Mouse (Mus musculus) midbrain, embryonic 14.5 days (tissue): ENCODE data around the gene Kirrel3. TPM values are rescaled to one million over a fixed set of nuclear protein-coding genes. Genes with fewer than 3 reads are reported as not detected.
A peak's percentile ranks its signal among the peaks of the same experiment; 100 is the strongest.

Experiments
- ATAC-seq: fragments of 200-750 bp; cut with Nextera tagmentation; 2 replicates; pipeline ENCODE4 v1.8.0; 2017; ENCODE audit warnings: moderate number of reproducible peaks, moderate library complexity; ENCODE audit not compliant: low FRiP score, low TSS enrichment
- DNase-seq: peaks from one replicate; pipeline ENCODE4 v3.0.0-alpha.2; 2015
- H3K27ac ChIP-seq: fragments of 300-500 bp; sonication (generic); replicated peaks from 2 replicates; pipeline ENCODE4 v1.5.1; 2014; ENCODE audit warnings: mild to moderate bottlenecking, low read depth, low read length, moderate library complexity
- H3K27me3 ChIP-seq: fragments of 300-500 bp; sonication (generic); 2 replicates; pipeline ENCODE4 v1.6.1; 2014; ENCODE audit warnings: low read length, control low read depth, mixed read lengths; ENCODE audit not compliant: control insufficient read depth, insufficient read depth
- H3K36me3 ChIP-seq: fragments of 300-500 bp; sonication (generic); 2 replicates; pipeline ENCODE4 v1.6.1; 2014; ENCODE audit warnings: low read length, control low read depth; ENCODE audit not compliant: control insufficient read depth, insufficient read depth
- H3K4me1 ChIP-seq: fragments of 300-500 bp; sonication (generic); 2 replicates; pipeline ENCODE4 v1.6.1; 2014; ENCODE audit warnings: mild to moderate bottlenecking, antibody characterized with exemption, low read length, control low read depth; ENCODE audit not compliant: control insufficient read depth, insufficient read depth
- H3K4me2 ChIP-seq: fragments of 300-500 bp; sonication (generic); 2 replicates; pipeline ENCODE4 v1.6.1; 2014; ENCODE audit warnings: mild to moderate bottlenecking, low read length, moderate library complexity
- H3K4me3 ChIP-seq: fragments of 300-500 bp; sonication (generic); replicated peaks from 2 replicates; pipeline ENCODE4 v1.5.1; 2014; ENCODE audit warnings: low read depth, low read length
- H3K9ac ChIP-seq: fragments of 300-500 bp; sonication (generic); replicated peaks from 2 replicates; pipeline ENCODE4 v1.6.1; 2014; ENCODE audit warnings: mild to moderate bottlenecking, low read length, moderate library complexity
- H3K9me3 ChIP-seq: fragments of 300-500 bp; sonication (generic); 2 replicates; pipeline ENCODE4 v1.6.1; 2016; ENCODE audit warnings: low read length, control low read depth, mixed read lengths; ENCODE audit not compliant: control insufficient read depth
- WGBS: fragments of 180-500 bp; shearing (Covaris S2); extraction: QIAGEN DNeasy Blood & Tissue Kit; methylation state at CpG from one replicate; pipeline ENCODE4 v1.1.7; 2014; 5-methylcytosine and 5-hydroxymethylcytosine counted together
- polyA plus RNA-seq: library from polyadenylated mRNA; unstranded; fragments of >200 nt; fragmentation: Nextera tagmentation; extraction: Ambion mirVana; gene quantifications from 2 replicates; pipeline ENCODE4 v1.2.1, GENCODE M21; 2014

Kirrel3 gene
- polyA plus RNA-seq, 1 experiment from 2014 or later: 34.2 TPM

DNA sequence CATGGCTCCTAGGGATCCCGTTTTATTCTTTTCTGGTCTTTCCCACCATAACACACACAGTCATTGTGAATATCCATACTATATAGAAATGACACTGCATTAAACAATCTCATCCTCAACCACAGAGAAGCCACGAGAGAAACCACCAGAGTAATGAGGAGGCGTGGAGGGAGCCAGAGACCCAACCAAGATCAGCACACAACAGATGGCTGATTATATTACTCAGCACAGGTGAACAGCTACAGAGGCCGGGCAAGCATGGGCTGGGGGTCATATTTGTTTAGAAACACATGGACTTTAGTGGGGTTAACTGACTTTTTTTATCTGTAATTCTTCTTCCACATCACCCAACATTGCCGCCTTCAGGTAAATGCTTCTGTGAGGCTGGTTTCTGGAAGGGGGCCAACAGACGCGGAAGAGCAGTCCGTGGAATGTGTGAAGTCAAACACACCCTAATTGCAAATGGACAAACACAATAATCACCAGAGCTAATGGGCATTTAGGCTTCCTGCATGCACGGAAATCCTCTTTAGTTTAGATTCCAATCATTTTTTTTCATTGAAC lies 76.8 kb downstream of the Kirrel3 start:
- no peak for DNase-seq
- Histone ChIP-seq H3K4me2 (no peak overlapping the region), H3K4me1 (peaks cover 31% of the 10 kb centered on the region), H3K27me3 (no peaks in the 10 kb centered on the region), H3K36me3 (no peaks in the 10 kb centered on the region), H3K27ac (no peak overlapping the region), H3K9me3 (no peaks in the 10 kb centered on the region), H3K9ac (no peak overlapping the region), H3K4me3 (no peak overlapping the region)
- ATAC-seq: no peak
- WGBS: 87% methylated on average over 9 of the region's 9 CpGs

DNA sequence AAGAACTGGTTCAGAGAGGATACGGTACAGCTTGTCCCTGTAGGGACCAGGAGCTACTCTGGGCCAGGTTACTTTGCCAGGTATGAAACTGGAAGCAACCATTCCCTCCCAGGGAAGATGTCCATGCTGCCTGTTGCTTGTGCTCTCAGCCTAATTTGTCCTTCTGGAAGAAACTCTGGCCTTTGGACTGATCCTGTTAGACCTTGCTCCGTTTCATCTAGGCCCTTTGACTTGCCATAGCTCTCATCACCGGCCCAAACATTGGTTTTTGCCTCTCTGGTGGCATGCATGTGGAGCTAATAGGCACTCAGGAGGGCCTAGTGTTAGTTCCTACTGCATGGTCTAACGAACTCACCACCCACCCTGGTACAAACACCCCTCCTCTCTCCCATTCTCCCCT lies 88.2 kb downstream of the Kirrel3 start:
- Histone ChIP-seq H3K27ac (no peak overlapping the region), H3K36me3 (no peaks in the 10 kb centered on the region), H3K9me3 (no peaks in the 10 kb centered on the region), H3K27me3 (no peaks in the 10 kb centered on the region), H3K4me1 (no peaks in the 10 kb centered on the region), H3K4me2 (no peak overlapping the region), H3K4me3 (no peak overlapping the region), H3K9ac (no peak overlapping the region)
- DNase-seq (no peak), ATAC-seq (no peak)
- 85% methylated on average over 4 of the region's 4 CpGs for WGBS

DNA sequence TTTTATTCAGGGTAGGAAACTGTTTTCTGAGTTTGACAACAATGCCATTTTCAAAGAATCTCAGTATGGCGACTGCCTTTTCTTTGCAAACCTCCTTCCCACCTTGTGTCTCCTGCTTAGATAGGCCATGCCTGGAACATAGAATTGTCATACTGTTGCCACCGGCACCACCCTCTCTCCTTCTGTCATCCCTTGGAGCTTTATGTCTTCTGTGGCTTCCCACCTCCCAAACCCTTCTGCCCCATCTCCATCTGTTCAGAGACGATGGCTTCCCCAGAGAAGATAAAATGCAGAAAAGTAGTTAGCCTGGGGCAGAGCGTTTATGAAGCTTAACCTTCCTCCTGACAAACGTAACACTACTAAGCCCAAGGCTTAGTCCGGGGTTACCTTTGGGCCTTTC lies 88.9 kb downstream of the Kirrel3 start:
- Histone ChIP-seq H3K36me3 (no peaks in the 10 kb centered on the region), H3K27ac (no peak overlapping the region), H3K4me2 (no peak overlapping the region), H3K27me3 (no peaks in the 10 kb centered on the region), H3K9me3 (no peaks in the 10 kb centered on the region), H3K9ac (no peak overlapping the region), H3K4me1 (peaks cover 2% of the 10 kb centered on the region; the same call in 1 of the 2 replicates), H3K4me3 (no peak overlapping the region)
- DNase-seq (no peak), ATAC-seq (no peak)
- WGBS: 88% methylated on average over 6 of the region's 6 CpGs

DNA sequence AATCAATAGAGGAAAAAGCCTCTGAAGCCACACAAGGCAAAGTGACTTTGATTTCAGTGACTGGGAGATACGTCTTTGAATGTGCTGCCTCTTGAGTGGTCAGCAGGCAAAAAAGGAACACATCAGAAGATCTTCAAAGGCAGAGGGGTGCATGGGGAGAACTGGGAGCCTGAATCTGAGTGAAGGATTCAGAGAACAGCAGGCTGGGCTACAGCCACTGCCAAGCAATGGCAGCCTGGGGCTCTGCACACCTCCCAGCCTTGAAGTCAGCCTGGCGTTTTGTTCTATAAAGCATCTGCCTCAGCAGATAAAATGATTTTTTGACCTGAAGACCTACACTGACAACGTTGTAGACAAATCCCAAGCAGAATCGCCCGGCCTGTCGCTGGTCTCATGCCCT lies 93.5 kb downstream of the Kirrel3 start:
- DNase-seq: peak; percentile 24
- H3K36me3 ChIP-seq: no peaks in the 10 kb centered on the region
- H3K4me2 ChIP-seq: no peak overlapping the region
- ATAC-seq: no peak
- no peak overlapping the region; the same call in 1 of the 2 replicates for H3K27ac ChIP-seq
- H3K27me3 ChIP-seq: no peaks in the 10 kb centered on the region
- H3K9ac ChIP-seq: no peak overlapping the region
- 84% methylated on average over 6 of the region's 6 CpGs for WGBS
- H3K4me1 ChIP-seq: peaks cover 10% of the 10 kb centered on the region; the same call in 1 of the 2 replicates
- H3K4me3 ChIP-seq: no peak overlapping the region
- H3K9me3 ChIP-seq: no peaks in the 10 kb centered on the region

GRCm38 (mm10) chr9:34580059-34580458 lies 94.4 kb downstream of the Kirrel3 start:
- Histone ChIP-seq H3K4me3 (no peak overlapping the region), H3K27ac (no peak overlapping the region), H3K4me2 (no peak overlapping the region), H3K27me3 (no peaks in the 10 kb centered on the region), H3K4me1 (peaks cover 10% of the 10 kb centered on the region; the same call in 1 of the 2 replicates), H3K9ac (no peak overlapping the region), H3K36me3 (no peaks in the 10 kb centered on the region), H3K9me3 (no peaks in the 10 kb centered on the region)
- DNase-seq (no peak), ATAC-seq (no peak)
- WGBS: 86% methylated on average over 1 of the region's 1 CpGs

DNA sequence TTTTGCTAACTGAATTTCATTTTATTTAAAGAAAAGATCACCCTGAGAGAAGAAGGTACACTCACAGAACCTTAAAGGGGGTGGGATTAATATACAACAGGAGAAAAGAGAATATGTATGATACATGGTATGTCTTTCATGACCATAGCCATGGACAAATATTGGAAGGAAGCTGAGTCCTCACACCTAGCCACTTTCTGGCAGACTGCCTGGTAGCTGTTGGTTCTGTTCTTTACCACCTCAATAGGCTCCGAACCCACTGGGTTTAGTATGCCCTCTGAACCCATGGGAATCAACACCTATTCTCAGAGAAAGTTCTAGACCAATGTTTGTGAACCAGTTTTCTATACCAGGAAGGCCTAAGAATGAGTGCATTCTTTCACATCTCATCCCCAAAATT lies 96.8 kb downstream of the Kirrel3 start:
- no peak for DNase-seq
- Histone ChIP-seq H3K36me3 (no peaks in the 10 kb centered on the region), H3K9ac (no peak overlapping the region), H3K27me3 (no peaks in the 10 kb centered on the region), H3K9me3 (no peaks in the 10 kb centered on the region), H3K4me2 (no peak overlapping the region), H3K27ac (no peak overlapping the region), H3K4me1 (peaks cover 14% of the 10 kb centered on the region), H3K4me3 (no peak overlapping the region)
- WGBS: 88% methylated on average over 1 of the region's 1 CpGs
- ATAC-seq: no peak

DNA sequence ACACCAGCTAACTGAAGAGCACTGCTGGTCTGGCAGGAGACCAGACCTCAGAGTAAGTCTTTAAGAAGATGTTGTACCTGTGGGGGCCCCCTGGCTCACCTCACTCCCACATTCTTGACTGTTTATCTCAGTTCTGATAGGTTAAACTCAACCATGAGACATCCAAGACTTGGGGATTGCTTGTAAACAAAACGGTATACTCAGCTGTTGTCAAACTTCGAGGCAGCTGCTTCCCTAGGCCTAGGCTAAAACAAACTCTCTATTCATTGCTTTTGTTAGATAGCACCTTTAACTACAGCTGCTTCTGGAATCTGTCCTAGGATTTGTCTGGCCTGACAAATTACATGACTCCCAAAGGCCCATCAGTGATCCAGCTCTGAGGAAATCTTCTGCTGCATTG lies 99.8 kb downstream of the Kirrel3 start:
- Histone ChIP-seq H3K27me3 (no peaks in the 10 kb centered on the region), H3K36me3 (no peaks in the 10 kb centered on the region), H3K9me3 (no peaks in the 10 kb centered on the region), H3K9ac (no peak overlapping the region), H3K27ac (no peak overlapping the region), H3K4me1 (peaks cover 9% of the 10 kb centered on the region; the same call in 1 of the 2 replicates), H3K4me3 (no peak overlapping the region), H3K4me2 (no peak overlapping the region)
- 61% methylated on average over 2 of the region's 2 CpGs for WGBS
- no peak for DNase-seq
- ATAC-seq: no peak

DNA sequence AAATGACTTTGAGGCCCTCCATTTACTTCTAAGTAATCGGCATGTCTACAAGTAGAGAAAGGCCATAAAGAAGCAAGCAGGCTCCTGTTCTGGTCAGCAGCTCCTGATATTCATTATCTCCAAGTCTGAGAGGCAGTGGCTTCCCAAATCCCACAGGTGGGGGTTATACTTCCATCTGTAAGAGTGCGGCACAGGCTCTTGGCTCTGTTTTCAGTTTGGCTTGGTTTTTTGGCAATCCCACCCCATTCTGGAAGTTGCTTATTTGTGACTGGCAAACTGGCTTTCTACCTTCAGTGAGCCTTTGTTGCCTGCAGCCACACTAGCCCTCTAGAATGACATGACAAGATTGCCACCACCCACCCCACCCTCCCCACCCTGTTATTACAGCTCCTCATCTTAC lies 100.4 kb downstream of the Kirrel3 start:
- Histone ChIP-seq H3K27me3 (no peaks in the 10 kb centered on the region), H3K36me3 (no peaks in the 10 kb centered on the region), H3K4me2 (no peak overlapping the region), H3K9me3 (no peaks in the 10 kb centered on the region), H3K4me1 (peaks cover 9% of the 10 kb centered on the region; the same call in 1 of the 2 replicates), H3K27ac (no peak overlapping the region), H3K4me3 (no peak overlapping the region), H3K9ac (no peak overlapping the region)
- WGBS: 78% methylated on average over 2 of the region's 2 CpGs
- ATAC-seq: no peak
- DNase-seq: no peak

DNA sequence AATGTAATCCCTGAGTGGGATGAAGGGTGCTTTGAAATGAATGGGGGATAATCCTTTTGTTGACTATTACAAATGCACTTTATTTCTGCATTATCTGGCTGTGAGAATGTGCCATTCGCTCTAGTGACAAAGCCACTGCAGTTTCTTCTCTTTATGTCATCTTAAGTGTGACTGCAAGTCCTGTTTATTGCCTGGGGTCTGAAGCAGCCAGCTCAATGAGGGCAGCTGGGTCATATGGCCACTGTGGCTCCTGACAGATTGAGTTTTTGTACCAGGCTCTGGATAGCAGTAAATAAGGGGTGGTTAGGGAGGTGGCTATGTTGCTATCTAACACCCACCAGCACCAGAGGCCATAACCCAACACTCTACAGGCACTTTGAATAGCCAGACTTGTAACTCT lies 104.1 kb downstream of the Kirrel3 start:
- H3K4me3 ChIP-seq: no peak overlapping the region
- DNase-seq (no peak), ATAC-seq (no peak)
- peaks cover 15% of the 10 kb centered on the region for H3K4me1 ChIP-seq
- H3K36me3 ChIP-seq: no peaks in the 10 kb centered on the region
- H3K9ac ChIP-seq: no peak overlapping the region
- no peak overlapping the region for H3K4me2 ChIP-seq
- no peaks in the 10 kb centered on the region for H3K9me3 ChIP-seq
- H3K27me3 ChIP-seq: no peaks in the 10 kb centered on the region
- 24% methylated on average over 1 of the region's 1 CpGs for WGBS
- H3K27ac ChIP-seq: no peak overlapping the region
